Mouse (Mus musculus) cortical plate, adult 2 months (tissue): Measurements from ENCODE around the gene Adcy7. TPM values are rescaled to one million over a fixed set of nuclear protein-coding genes. Genes with fewer than 3 reads are reported as not detected.

Experiments
- H3K27ac ChIP-seq: fragments of 200-500 bp; 2 replicates; pipeline ENCODE4 v1.5.1; 2012; ENCODE audit warnings: low read length, control low read depth, inconsistent platforms; ENCODE audit not compliant: insufficient read depth
- H3K4me1 ChIP-seq: fragments of 200-500 bp; 2 replicates; pipeline ENCODE4 v1.6.1; 2011; ENCODE audit warnings: low read length; ENCODE audit not compliant: control insufficient read depth, insufficient read depth
- H3K4me3 ChIP-seq: fragments of 200-500 bp; 2 replicates; pipeline ENCODE4 v1.5.1; 2011; ENCODE audit warnings: mild to moderate bottlenecking, low read length, control low read depth; ENCODE audit not compliant: insufficient read depth
- CTCF ChIP-seq: fragments of 200-500 bp; IDR thresholded peaks from 2 replicates; pipeline ENCODE4 v1.5.1; 2011; ENCODE audit warnings: mild to moderate bottlenecking, control low read depth, low read length; ENCODE audit not compliant: insufficient read depth; ENCODE audit errors: extremely low read depth
- POLR2A ChIP-seq: fragments of 200-500 bp; IDR thresholded peaks from 2 replicates; pipeline ENCODE4 v1.6.1; 2011; ENCODE audit warnings: mild to moderate bottlenecking, low read length, control low read depth; ENCODE audit not compliant: insufficient read depth; ENCODE audit errors: extremely low read depth
- polyA plus RNA-seq: library from polyadenylated mRNA; depleted of rRNA; stranded (reverse); fragments of >200 nt; gene quantifications from 2 replicates; pipeline ENCODE4 v1.2.3, GENCODE M21; 2012; rRNA removed

Adcy7 gene
- polyA plus RNA-seq, 1 experiment, result 3.1 TPM

DNA sequence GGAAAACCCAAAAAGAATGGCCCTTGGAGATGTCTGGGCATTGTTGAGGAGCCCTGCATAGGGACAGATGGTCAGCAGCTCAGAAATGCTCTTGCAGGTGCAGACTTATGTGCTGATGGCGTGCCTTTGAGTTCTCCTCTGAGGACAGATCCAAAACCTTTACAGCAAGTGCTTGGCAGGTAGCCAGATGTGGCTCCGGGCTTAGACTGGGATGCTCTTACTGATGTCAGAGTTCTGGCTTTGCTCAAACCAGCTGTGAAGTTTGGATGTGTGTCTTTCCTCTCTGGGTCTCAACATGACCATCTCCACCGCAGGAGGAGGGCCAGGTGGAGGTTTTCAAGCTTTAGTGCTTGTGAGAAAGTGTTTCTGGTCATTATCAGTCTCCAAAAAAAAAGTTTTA is 97.6 kb downstream of the Adcy7 start:
- Histone ChIP-seq H3K4me1 (no peaks in the 10 kb centered on the region), H3K27ac (no peak overlapping the region), H3K4me3 (no peak overlapping the region)
- no peak for TF ChIP-seq CTCF
- no peak for TF ChIP-seq POLR2A

- H3K4me1 ChIP-seq, result no peaks in the 10 kb centered on the region
Measured at GRCm38 (mm10) chr8:88371522-88371921, 99.3 kb downstream of the Adcy7 start.

GRCm38 (mm10) chr8:88376836-88377582 is 104.8 kb downstream of the Adcy7 start:
- no peak overlapping the region for H3K27ac ChIP-seq
- no peak overlapping the region for H3K4me3 ChIP-seq
- peaks cover 1% of the 10 kb centered on the region; the same call in 1 of the 2 replicates for H3K4me1 ChIP-seq
- TF ChIP-seq CTCF (no peak), POLR2A (no peak)

More at GRCm38 (mm10) chr8:88371522-88371921, 99.3 kb downstream of the Adcy7 start:
- H3K4me3 ChIP-seq, result no peak overlapping the region
- no peak overlapping the region for H3K27ac ChIP-seq
- TF ChIP-seq POLR2A, result no peak
- TF ChIP-seq CTCF, result no peak

Other genes with a start within 250 kb of the Adcy7 start
- 43.1 and 45.5 TPM in 2 replicates for gene Cnep1r1, start 153.6 kb upstream of the Adcy7 start, polyA plus RNA-seq
- 38.5 and 40.7 TPM in 2 replicates for gene Heatr3, start 134.5 kb upstream of the Adcy7 start, polyA plus RNA-seq
- gene Tent4b, start 73.2 kb upstream of the Adcy7 start, polyA plus RNA-seq, result 26.4 and 26.7 TPM in 2 replicates
- gene Brd7, start 89.8 kb downstream of the Adcy7 start, polyA plus RNA-seq, result 54.2 and 59.2 TPM in 2 replicates
- 20.6 and 22.7 TPM in 2 replicates for gene Nkd1, start 249.0 kb downstream of the Adcy7 start, polyA plus RNA-seq